Mouse (Mus musculus): ENCODE measurements at regions not wholly inside any gene's neighbourhood (a gene's known extent, or its start where the extent isn't known, plus 50 kb on each side); places are given as distances from the start of the nearest gene placed in this dataset.

DNA sequence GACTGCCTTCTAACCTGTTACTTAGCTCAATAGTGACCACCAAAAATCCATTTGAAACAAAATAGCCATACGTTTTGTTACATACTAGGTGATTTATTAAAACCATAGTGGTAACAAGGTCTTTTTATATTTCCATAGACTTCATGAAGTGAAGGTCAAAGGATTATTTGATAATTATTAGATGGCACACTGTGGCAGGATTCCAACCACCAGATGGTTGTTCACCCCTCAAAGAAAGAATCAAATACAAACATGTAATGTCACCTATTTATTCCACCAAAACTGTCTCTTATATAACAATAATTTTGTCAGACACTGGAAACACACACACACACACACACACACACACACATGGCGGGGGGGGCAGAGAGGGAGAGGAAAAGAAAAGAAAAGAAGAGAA, 431.2 kb downstream of the Btg1 start:
- H3K27me3 ChIP-seq (replicated peaks; ENCODE audit: control insufficient read depth, insufficient read depth, low read length), result no peaks in the 10 kb centered on the region
- H3K36me3 ChIP-seq (ENCODE audit: control insufficient read depth, insufficient read depth, low read length), result no peaks in the 10 kb centered on the region
- DNase-seq (ENCODE audit: low spot score) (no peak), ATAC-seq (no peak)
- WGBS, result 83% methylated on average over 2 of the region's 2 CpGs
- H3K9ac ChIP-seq (ENCODE audit: low read length), result no peak overlapping the region
- H3K4me2 ChIP-seq (ENCODE audit: low read length), result no peak overlapping the region
- no peaks in the 10 kb centered on the region; the same call in 1 of the 2 replicates for H3K9me3 ChIP-seq (replicated peaks; ENCODE audit: control insufficient read depth, low read length)
- H3K4me1 ChIP-seq (ENCODE audit: control insufficient read depth, insufficient read depth, low read length), result no peaks in the 10 kb centered on the region
- H3K4me3 ChIP-seq (ENCODE audit: low read depth, low read length), result no peak overlapping the region
- H3K27ac ChIP-seq (ENCODE audit: low read depth, low read length), result no peak overlapping the region

DNA sequence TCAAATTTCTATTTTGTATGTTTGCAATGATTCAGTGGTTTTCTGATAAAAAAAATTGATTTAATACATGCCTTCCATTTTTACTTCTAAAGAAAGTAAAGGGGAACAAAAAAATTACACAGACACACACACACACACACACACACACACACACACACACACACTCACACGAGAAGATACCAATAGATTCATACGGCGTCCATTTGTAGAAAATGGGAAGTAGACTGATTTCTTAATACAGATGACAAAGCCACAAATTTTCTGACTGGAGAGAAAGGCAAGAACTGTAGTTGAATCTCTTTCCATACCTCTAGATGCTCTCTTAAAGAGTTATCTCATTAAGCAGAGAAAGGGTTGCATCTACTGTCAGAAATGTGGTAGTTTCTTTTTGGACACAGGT, 424.9 kb upstream of the Dcn start:
- Histone ChIP-seq H3K27me3 (replicated peaks; ENCODE audit: control insufficient read depth, insufficient read depth, low read length) (no peaks in the 10 kb centered on the region), H3K27ac (ENCODE audit: low read depth, low read length) (no peak overlapping the region), H3K9ac (ENCODE audit: low read length) (no peak overlapping the region), H3K4me2 (ENCODE audit: low read length) (no peak overlapping the region), H3K4me3 (ENCODE audit: low read depth, low read length) (no peak overlapping the region), H3K36me3 (ENCODE audit: control insufficient read depth, insufficient read depth, low read length) (no peaks in the 10 kb centered on the region), H3K4me1 (ENCODE audit: control insufficient read depth, insufficient read depth, low read length) (no peaks in the 10 kb centered on the region), H3K9me3 (replicated peaks; ENCODE audit: control insufficient read depth, low read length) (no peaks in the 10 kb centered on the region)
- ATAC-seq (no peak), DNase-seq (ENCODE audit: low spot score) (no peak)
- WGBS, result 98% methylated on average over 3 of the region's 3 CpGs

DNA sequence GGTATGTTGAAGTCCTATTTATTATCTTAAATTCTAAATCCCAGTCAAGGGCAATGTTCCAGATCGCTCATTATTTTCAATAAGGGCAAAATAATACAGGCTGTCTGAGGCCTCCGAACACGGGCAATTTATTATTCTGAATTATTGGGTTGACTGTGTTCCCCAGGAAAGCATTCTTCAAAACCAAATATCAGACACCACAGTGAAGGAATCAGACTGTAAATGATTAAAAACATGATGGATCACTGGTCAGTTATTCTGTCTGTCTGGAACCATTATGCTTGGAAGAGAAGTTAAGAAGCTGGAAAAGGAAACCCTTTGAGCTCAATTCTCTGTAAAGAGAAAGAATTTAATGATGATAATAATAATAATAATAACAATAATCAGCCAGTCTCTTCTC, 417.4 kb upstream of the Dcn start:
- Histone ChIP-seq H3K9me3 (replicated peaks; ENCODE audit: control insufficient read depth, low read length) (no peaks in the 10 kb centered on the region), H3K4me1 (ENCODE audit: control insufficient read depth, insufficient read depth, low read length) (no peaks in the 10 kb centered on the region; the same call in 1 of the 2 replicates), H3K4me2 (ENCODE audit: low read length) (no peak overlapping the region), H3K36me3 (ENCODE audit: control insufficient read depth, insufficient read depth, low read length) (no peaks in the 10 kb centered on the region), H3K27me3 (replicated peaks; ENCODE audit: control insufficient read depth, insufficient read depth, low read length) (no peaks in the 10 kb centered on the region), H3K27ac (ENCODE audit: low read depth, low read length) (no peak overlapping the region), H3K9ac (ENCODE audit: low read length) (no peak overlapping the region), H3K4me3 (ENCODE audit: low read depth, low read length) (no peak overlapping the region)
- WGBS, result 84% methylated on average over 3 of the region's 3 CpGs
- no peak for DNase-seq (ENCODE audit: low spot score)
- no peak for ATAC-seq

DNA sequence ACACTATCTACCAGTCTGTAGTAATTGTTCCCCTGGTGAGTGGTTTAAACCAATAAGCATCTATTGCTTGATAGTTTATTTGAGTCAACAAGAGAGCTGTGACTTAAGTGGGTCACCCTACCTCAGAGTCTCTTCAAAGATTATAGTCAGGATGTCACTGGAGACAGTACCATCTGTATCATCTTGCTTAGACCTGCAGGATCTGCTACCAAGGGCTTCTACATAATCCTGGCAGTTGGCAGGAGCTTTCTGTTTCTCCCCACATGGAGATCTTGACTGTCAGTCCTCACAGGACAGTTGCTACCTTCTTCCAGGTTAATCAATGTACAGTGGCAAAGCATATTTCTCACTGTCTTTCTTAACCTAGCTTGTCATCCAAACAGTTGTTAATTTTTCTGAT, 414.9 kb upstream of the Dcn start:
- ATAC-seq, result no peak

DNA sequence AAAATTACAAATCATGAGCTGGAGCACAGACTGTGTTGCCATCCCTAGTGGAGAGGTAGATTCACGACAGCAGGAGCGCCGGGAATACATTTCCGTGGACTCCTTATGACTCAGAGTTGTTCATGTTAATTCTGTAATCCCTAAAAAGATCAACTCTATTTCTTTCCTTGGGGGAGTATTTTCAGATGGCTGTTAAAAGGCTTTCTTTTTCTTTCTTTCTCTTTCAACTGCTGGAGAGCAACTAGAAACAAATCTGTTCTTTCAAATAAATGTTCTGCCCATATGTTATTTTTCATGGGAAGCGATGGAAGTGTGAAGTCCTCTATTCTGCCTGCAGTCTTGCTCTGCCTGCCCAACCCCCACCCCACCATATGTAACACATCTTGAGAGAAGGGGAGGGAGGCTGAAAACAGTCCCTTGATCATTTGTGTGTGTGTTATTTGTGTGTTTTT, 401.4 kb upstream of the Dcn start:
- no peak overlapping the region for H3K9ac ChIP-seq (ENCODE audit: low read length)
- WGBS, result 59% methylated on average over 5 of the region's 5 CpGs
- peak; percentile 88; the same call in 1 of the 2 replicates for ATAC-seq
- H3K9me3 ChIP-seq (replicated peaks; ENCODE audit: control insufficient read depth, low read length), result no peaks in the 10 kb centered on the region
- no peaks in the 10 kb centered on the region for H3K27me3 ChIP-seq (replicated peaks; ENCODE audit: control insufficient read depth, insufficient read depth, low read length)
- no peak overlapping the region for H3K4me3 ChIP-seq (ENCODE audit: low read depth, low read length)
- no peaks in the 10 kb centered on the region for H3K4me1 ChIP-seq (ENCODE audit: control insufficient read depth, insufficient read depth, low read length)
- peak; percentile 82 for DNase-seq (ENCODE audit: low spot score)
- no peak overlapping the region for H3K4me2 ChIP-seq (ENCODE audit: low read length)
- no peaks in the 10 kb centered on the region for H3K36me3 ChIP-seq (ENCODE audit: control insufficient read depth, insufficient read depth, low read length)
- H3K27ac ChIP-seq (ENCODE audit: low read depth, low read length), result no peak overlapping the region

More for the DNA sequence above, 414.9 kb upstream of the Dcn start:
- Histone ChIP-seq H3K36me3 (ENCODE audit: control insufficient read depth, insufficient read depth, low read length) (no peaks in the 10 kb centered on the region), H3K9ac (ENCODE audit: low read length) (no peak overlapping the region), H3K4me1 (ENCODE audit: control insufficient read depth, insufficient read depth, low read length) (no peaks in the 10 kb centered on the region; the same call in 1 of the 2 replicates), H3K27me3 (replicated peaks; ENCODE audit: control insufficient read depth, insufficient read depth, low read length) (no peaks in the 10 kb centered on the region), H3K4me3 (ENCODE audit: low read depth, low read length) (no peak overlapping the region), H3K27ac (ENCODE audit: low read depth, low read length) (no peak overlapping the region), H3K4me2 (ENCODE audit: low read length) (no peak overlapping the region), H3K9me3 (replicated peaks; ENCODE audit: control insufficient read depth, low read length) (no peaks in the 10 kb centered on the region)
- DNase-seq (ENCODE audit: low spot score), result no peak

DNA sequence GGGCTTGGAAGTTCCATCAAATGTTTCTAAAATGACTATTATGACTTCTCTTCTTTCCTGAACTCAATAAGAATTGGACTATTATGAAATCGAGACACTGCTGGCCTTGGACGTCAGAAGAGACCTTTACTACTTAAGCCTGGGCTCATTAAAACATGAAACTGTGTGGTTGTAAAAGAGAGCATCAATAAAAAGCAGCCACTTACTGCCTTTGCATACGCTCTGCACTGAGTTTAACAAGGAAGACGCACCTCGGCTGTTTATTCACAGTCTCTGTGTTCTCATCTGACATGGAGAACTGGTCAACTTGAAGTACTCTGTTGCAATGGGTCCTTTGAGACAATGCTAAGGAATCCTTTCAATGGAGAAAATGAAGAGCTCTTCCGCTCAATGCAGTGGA, 399.8 kb upstream of the Dcn start:
- no peaks in the 10 kb centered on the region for H3K27me3 ChIP-seq (replicated peaks; ENCODE audit: control insufficient read depth, insufficient read depth, low read length)
- 81% methylated on average over 6 of the region's 6 CpGs for WGBS
- ATAC-seq (no peak), DNase-seq (ENCODE audit: low spot score) (no peak)
- H3K27ac ChIP-seq (ENCODE audit: low read depth, low read length), result no peak overlapping the region
- H3K36me3 ChIP-seq (ENCODE audit: control insufficient read depth, insufficient read depth, low read length), result no peaks in the 10 kb centered on the region
- H3K4me3 ChIP-seq (ENCODE audit: low read depth, low read length), result no peak overlapping the region
- no peaks in the 10 kb centered on the region for H3K4me1 ChIP-seq (ENCODE audit: control insufficient read depth, insufficient read depth, low read length)
- H3K9me3 ChIP-seq (replicated peaks; ENCODE audit: control insufficient read depth, low read length), result no peaks in the 10 kb centered on the region
- H3K9ac ChIP-seq (ENCODE audit: low read length), result no peak overlapping the region
- H3K4me2 ChIP-seq (ENCODE audit: low read length), result no peak overlapping the region

DNA sequence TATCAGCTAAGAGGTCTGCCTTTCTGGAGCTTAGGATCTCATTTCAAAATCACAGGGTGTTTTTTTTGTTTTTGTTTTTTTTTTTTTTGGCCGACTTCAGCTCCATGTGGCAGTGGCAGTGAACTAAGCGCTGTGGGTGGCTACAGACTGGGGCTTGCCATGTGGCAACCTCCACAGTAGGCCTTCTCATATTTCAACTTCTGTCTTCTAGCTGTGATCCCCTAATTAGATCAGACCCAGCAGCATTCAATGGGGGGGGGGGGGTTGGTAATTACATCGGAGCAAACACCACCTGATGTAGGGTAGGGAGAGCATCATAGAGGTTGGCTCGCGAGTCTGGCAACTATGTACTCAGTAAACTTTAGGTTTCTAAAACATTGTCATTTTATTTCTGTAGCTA, 392.1 kb upstream of the Dcn start:
- WGBS, result 41% methylated on average over 5 of the region's 5 CpGs
- Histone ChIP-seq H3K27ac (ENCODE audit: low read depth, low read length) (no peak overlapping the region), H3K4me2 (ENCODE audit: low read length) (no peak overlapping the region), H3K27me3 (replicated peaks; ENCODE audit: control insufficient read depth, insufficient read depth, low read length) (no peaks in the 10 kb centered on the region), H3K4me3 (ENCODE audit: low read depth, low read length) (no peak overlapping the region), H3K9me3 (replicated peaks; ENCODE audit: control insufficient read depth, low read length) (no peaks in the 10 kb centered on the region), H3K9ac (ENCODE audit: low read length) (no peak overlapping the region), H3K36me3 (ENCODE audit: control insufficient read depth, insufficient read depth, low read length) (no peaks in the 10 kb centered on the region), H3K4me1 (ENCODE audit: control insufficient read depth, insufficient read depth, low read length) (no peaks in the 10 kb centered on the region)
- ATAC-seq, result peak; percentile 72; the same call in 1 of the 2 replicates
- peak; percentile 41 for DNase-seq (ENCODE audit: low spot score)

DNA sequence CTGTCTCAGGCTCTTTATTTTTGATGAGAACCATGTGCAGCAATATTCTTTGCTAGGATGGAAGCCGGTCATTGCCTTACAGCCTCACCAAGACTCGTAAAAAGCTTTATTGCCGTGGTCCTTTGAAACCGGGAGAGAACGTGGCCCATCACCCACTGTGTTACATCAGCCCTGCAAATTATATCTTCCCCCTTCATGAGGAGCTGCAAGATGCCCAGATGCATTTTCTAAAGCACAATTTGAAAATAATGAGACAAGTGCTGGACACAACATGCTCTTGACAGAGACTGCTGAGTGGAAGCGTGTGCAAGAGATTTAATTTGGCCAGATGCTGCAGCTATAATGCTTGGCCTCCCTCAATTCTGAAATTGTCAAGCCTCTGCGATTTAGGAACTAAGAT, 389.2 kb upstream of the Dcn start:
- 76% methylated on average over 7 of the region's 7 CpGs for WGBS
- no peak overlapping the region for H3K4me2 ChIP-seq (ENCODE audit: low read length)
- no peaks in the 10 kb centered on the region for H3K36me3 ChIP-seq (ENCODE audit: control insufficient read depth, insufficient read depth, low read length)
- no peak overlapping the region for H3K27ac ChIP-seq (ENCODE audit: low read depth, low read length)
- no peaks in the 10 kb centered on the region for H3K27me3 ChIP-seq (replicated peaks; ENCODE audit: control insufficient read depth, insufficient read depth, low read length)
- H3K4me1 ChIP-seq (ENCODE audit: control insufficient read depth, insufficient read depth, low read length), result no peaks in the 10 kb centered on the region
- DNase-seq (ENCODE audit: low spot score) (peak; percentile 25), ATAC-seq (no peak)
- no peaks in the 10 kb centered on the region for H3K9me3 ChIP-seq (replicated peaks; ENCODE audit: control insufficient read depth, low read length)
- H3K9ac ChIP-seq (ENCODE audit: low read length), result no peak overlapping the region
- H3K4me3 ChIP-seq (ENCODE audit: low read depth, low read length), result no peak overlapping the region

DNA sequence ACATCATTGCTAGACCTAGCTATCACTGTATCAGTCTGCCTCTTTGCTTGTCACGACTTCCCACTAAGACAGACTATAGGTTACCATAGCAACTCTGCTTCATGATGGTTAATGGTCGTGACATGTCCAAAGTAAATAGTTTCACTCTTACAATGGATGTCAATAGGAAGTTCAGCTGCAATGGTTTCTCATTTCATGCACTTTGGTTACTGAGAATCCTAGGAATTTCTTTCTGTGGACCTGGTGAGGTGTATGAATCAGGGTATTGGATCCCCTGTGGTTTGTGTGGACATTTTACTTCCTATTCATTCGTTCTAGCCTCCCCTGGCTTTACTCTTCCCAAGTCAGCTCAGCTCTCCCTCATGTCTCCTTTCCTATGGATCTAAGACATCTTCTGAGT, 385.5 kb upstream of the Dcn start:
- WGBS, result 27% methylated on average over 3 of the region's 3 CpGs
- Histone ChIP-seq H3K36me3 (ENCODE audit: control insufficient read depth, insufficient read depth, low read length) (no peaks in the 10 kb centered on the region), H3K4me2 (ENCODE audit: low read length) (no peak overlapping the region), H3K4me1 (ENCODE audit: control insufficient read depth, insufficient read depth, low read length) (no peaks in the 10 kb centered on the region), H3K4me3 (ENCODE audit: low read depth, low read length) (no peak overlapping the region), H3K27me3 (replicated peaks; ENCODE audit: control insufficient read depth, insufficient read depth, low read length) (no peaks in the 10 kb centered on the region), H3K27ac (ENCODE audit: low read depth, low read length) (no peak overlapping the region), H3K9ac (ENCODE audit: low read length) (no peak overlapping the region), H3K9me3 (replicated peaks; ENCODE audit: control insufficient read depth, low read length) (no peaks in the 10 kb centered on the region)
- ATAC-seq (no peak), DNase-seq (ENCODE audit: low spot score) (no peak)
